Mouse (Mus musculus) 416B (cell line): Measurements from ENCODE around the gene Fam178b.

Experiments
- DNase-seq: peaks from one replicate; pipeline ENCODE4 v3.0.0; 2011; ENCODE audit warnings: low read depth

Fam178b gene

GRCm38 (mm10) chr1:36588476-36589450, 94.2 kb downstream of the Fam178b start:
- no peak for DNase-seq

GRCm38 (mm10) chr1:36587860-36588259, 95.1 kb downstream of the Fam178b start:
- DNase-seq, result no peak

- DNase-seq, result no peak
Measured at GRCm38 (mm10) chr1:36586288-36586687, 96.7 kb downstream of the Fam178b start.

- no peak for DNase-seq
Measured at GRCm38 (mm10) chr1:36583408-36584116, 99.4 kb downstream of the Fam178b start.

GRCm38 (mm10) chr1:36582211-36582610, 100.8 kb downstream of the Fam178b start:
- no peak for DNase-seq

GRCm38 (mm10) chr1:36581260-36581659, 101.7 kb downstream of the Fam178b start:
- no peak for DNase-seq

GRCm38 (mm10) chr1:36580384-36581207, 102.4 kb downstream of the Fam178b start:
- DNase-seq, result no peak

GRCm38 (mm10) chr1:36579974-36580383, 103.0 kb downstream of the Fam178b start:
- no peak for DNase-seq

GRCm38 (mm10) chr1:36576991-36577675, 105.8 kb downstream of the Fam178b start:
- DNase-seq, result no peak

GRCm38 (mm10) chr1:36575347-36575746, 107.6 kb downstream of the Fam178b start:
- DNase-seq, result no peak

- DNase-seq, result no peak
Measured at GRCm38 (mm10) chr1:36574196-36574955, 108.6 kb downstream of the Fam178b start.

- no peak for DNase-seq
Measured at GRCm38 (mm10) chr1:36573524-36573923, 109.5 kb downstream of the Fam178b start.

GRCm38 (mm10) chr1:36572709-36573108, 110.3 kb downstream of the Fam178b start:
- no peak for DNase-seq

- no peak for DNase-seq
Measured at GRCm38 (mm10) chr1:36572140-36572700, 110.8 kb downstream of the Fam178b start.

GRCm38 (mm10) chr1:36571627-36572026, 111.4 kb downstream of the Fam178b start:
- DNase-seq, result peak; percentile 80

- no peak for DNase-seq
Measured at GRCm38 (mm10) chr1:36570320-36570719, 112.7 kb downstream of the Fam178b start.

- no peak for DNase-seq
Measured at GRCm38 (mm10) chr1:36569694-36570276, 113.2 kb downstream of the Fam178b start.

- peak; percentile 30 for DNase-seq
Measured at GRCm38 (mm10) chr1:36568776-36569175, 114.2 kb downstream of the Fam178b start.

GRCm38 (mm10) chr1:36567818-36568603, 115.0 kb downstream of the Fam178b start:
- no peak for DNase-seq
